Mouse (Mus musculus) kidney, adult 11 months (tissue): ENCODE measurements around the gene Pdcd1lg2.
A peak's percentile ranks its signal among the peaks of the same experiment; 100 is the strongest.

ENCODE experiments used
- DNase-seq: peaks from one replicate; pipeline ENCODE4 v3.0.0; 2022

Pdcd1lg2 gene

DNA sequence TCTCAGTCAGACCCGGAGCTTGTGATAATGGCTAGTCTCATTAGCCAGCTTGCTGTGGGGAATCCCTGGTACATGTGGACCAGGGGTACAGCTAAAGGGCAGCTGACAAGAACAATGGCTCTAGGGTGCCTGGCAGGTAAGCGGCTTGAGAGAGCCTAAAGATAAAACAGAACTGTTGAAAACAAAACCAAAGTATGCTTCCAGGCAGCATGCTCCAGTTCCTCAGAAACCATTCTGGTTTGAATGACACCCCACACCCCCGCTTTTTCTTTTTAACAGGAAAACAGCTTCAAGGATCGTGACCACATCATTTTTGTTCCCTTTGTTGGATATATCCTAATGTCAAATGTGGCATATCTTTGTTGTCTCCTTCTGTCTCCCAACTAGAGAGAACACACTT, at the start of gene Pdcd1lg2:
Gene Pdcd1lg2 (plus strand): TSS at position 301 of the 400 bp plus-strand sequence.
- DNase-seq: no peak

DNA sequence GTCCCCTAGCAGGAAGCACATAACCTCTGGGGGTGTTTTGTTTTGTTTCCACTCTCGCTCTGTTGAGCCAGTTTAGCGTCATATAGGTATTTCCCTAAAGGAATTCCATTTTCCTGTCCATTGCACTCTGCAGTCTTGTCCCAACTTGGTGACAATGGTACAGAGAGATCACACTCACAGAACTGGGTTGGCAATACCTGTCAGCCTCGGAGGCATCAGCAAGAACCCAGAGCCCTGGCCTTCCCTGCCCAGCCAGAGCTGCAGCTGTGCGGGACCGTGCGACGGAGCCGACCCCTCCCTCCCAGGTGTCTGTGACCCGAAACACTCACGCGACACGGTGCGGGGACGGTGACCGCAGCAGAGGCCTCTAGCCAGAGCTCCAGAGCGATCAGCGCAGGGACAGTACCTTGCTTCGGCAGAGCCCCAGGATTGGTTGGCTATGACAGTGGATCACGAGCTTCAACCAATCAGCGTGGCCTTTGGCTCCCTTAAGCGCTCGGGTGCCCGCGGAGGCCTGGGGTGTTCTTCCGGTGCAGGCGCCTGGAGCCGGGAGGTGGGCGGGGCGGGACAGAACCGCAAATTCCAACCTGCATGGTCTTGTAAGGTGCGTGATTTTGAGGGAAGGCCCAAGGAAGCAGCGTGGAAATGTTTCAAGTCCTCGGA, 49.1 kb upstream of the Pdcd1lg2 start:
- peak; percentile 92 for DNase-seq

GRCm38 (mm10) chr19:29362173-29362930, 48.4 kb upstream of the Pdcd1lg2 start:
- no peak for DNase-seq

DNA sequence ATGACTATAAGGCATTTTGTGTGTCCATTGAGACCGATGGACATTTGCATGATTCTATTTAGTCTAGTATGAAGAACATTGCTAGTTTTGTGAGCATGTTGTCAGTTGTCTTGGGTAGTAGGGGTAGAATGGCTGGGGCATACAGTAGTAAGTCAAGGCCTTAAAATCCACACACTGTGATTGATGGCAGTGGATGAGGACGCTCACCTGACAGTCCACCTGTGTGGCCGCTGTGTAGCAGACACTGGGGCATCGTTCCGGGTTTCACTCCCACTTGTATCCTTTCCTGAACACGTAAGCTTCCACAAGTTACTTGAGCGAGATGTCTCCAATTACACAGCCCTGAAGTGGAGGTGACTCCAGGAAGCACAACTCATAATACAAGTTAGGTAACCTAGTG, 47.2 kb upstream of the Pdcd1lg2 start:
- no peak for DNase-seq

- no peak for DNase-seq
Observed at GRCm38 (mm10) chr19:29364076-29364475, 46.6 kb upstream of the Pdcd1lg2 start.

GRCm38 (mm10) chr19:29365105-29365504, 45.6 kb upstream of the Pdcd1lg2 start:
- DNase-seq: no peak

DNA sequence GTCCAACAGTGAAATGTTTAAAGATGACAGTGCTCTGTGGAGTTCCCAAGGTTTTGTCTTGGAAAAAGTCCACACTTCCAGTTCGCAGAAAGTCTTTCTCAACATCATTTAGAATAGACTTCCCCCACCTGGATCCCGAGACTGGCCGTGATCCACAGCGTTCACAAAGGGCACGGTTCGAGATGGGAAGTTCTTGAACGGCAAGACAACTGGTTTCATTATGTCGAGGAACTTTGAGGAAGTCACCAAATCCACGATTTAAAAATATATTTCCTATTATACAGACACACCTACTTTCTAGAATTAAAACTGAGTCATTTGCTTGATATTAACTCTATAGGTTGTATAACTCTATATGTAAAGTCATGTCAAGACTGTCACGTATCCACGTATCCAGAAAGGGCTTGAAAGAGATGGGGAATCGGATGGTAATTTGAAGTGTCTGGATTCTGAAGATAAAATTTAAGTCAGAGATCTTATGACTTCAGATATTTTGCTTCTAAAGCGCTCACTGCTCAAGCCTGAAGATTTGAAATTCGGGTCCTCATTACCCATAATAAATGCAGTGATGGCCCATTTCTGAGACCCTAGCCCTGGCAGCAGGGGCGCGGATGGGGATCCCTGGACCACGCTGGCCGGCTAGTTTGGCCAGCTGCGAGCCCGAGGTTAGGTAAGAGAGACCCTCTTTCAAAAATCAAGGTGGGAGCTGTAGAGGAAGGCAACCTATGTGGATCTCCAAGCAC, 44.3 kb upstream of the Pdcd1lg2 start:
- no peak for DNase-seq

GRCm38 (mm10) chr19:29366969-29367622, 43.6 kb upstream of the Pdcd1lg2 start, which contains the start of the genes Plgrkt and Cd274:
Plgrkt (minus strand) TSS chr19:29367390.
Cd274 (plus strand) TSS chr19:29367455.
- peak; percentile 82 for DNase-seq

GRCm38 (mm10) chr19:29368041-29368440, 42.7 kb upstream of the Pdcd1lg2 start:
- DNase-seq: no peak

DNA sequence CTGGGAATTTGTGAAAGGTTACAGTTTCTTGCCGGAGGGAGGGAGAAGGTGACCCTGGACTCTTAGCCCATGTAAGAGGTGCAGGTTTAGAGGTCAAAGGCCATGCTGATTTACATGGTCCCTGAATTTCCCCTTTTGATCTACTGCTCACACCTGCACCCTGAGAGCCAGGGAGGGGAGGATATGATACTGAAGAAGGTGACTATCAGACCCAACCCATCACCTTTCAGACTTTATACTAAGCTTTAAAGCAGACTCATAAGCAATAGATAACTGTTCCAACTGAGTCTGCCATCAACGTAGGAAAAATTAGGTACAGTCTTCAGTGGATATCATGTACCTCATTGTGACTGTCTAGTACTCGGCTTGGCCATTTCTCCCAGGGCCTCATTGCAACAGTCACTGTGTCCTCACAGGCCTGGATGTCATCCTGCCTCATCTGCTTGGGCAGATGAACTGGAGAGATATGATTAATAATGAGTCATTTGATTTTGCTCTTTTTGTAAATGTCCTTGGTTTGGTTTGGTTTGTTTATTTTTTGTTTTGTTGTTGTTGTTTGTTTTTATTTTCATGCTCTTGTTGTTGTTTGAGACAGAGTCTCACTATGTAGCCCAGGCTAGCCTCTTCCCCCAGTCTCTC, 41.9 kb upstream of the Pdcd1lg2 start:
- no peak for DNase-seq

GRCm38 (mm10) chr19:29370112-29370511, 40.6 kb upstream of the Pdcd1lg2 start:
- DNase-seq: no peak

DNA sequence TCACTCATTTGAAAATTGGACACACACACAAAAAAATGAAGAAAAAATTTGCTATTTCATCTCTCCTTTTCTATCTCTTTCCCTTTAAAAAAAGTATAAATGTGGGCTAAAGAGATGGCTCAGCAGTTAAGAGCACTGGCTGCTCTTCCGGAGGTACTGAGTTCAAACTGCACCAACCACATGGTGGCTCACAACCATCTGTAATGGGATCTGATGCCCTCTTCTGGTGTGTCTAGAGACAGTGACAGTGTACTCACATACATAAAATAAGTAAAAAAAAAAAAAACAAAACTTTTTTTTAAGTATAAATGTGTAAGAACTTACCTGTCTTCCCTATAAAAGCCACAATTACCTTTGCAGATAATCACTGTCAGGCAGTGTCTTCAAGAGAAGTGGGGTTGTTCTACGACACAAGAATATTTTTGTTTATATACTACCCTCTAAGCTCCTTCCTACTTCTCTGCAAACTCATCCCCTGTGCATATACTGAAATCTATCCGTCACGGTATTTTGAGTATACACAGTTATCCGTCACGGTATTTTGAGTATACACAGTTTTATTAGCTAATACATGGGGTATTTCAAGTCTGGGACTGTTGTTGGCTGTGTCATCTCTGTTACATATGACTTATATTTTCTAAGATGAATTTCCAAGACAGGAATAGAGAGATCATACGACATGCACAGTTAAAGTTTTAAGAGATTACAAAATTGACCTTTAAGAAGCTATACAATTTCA, 40.0 kb upstream of the Pdcd1lg2 start:
- DNase-seq: no peak

DNA sequence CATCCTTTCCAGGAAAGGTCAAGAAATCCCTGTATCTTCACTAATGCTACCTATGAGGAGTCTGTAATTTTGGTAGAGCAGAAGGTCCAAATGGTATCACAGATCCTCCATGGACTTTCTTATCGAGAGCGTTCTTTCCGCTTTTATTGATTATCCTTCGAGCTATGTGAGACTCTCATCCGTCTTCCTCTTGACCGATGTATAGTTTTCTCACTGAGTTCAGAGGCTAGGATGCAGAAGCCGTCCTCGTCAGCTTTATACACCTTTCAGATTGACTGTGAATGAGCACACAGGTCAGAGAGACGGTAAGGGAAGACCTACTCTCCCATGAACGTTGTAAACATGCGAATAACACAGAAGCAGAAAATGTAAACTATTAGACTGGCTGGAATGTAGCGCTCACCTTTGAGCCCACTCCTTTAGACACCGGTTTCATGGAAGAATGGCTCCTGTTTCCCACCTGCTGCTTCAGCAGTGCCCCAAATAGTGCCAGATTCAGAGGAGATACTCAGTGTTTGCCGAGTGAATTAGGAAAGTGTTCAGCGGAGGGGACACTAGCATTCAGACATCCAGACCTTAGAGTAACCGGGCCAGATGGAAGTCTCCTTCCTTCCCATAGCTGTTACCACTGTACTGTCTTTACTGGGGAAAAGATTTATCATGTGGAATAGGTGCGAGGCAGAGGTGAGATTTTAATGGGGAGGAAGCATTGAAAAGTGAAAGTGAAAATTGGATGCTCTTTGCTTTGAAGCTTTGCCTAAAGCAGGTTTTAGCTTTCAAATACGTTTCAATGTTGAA, 39.2 kb upstream of the Pdcd1lg2 start:
- no peak for DNase-seq

DNA sequence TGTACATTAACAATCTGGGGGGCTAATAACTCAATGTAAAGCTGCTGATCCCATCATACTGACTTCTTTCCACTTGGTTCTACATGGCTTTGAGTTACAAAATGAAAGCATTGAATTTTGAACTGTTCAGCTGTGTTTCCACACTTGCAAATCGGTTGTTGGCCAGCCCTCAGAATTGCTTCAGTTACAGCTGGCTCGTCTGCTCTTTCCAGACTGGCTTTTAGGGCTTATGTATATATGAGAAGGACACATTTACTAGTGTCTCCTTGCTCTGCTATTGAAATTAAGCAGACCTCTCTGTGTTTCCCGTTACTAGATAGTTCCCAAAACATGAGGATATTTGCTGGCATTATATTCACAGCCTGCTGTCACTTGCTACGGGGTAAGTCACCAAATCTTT, 38.6 kb upstream of the Pdcd1lg2 start:
- no peak for DNase-seq

DNA sequence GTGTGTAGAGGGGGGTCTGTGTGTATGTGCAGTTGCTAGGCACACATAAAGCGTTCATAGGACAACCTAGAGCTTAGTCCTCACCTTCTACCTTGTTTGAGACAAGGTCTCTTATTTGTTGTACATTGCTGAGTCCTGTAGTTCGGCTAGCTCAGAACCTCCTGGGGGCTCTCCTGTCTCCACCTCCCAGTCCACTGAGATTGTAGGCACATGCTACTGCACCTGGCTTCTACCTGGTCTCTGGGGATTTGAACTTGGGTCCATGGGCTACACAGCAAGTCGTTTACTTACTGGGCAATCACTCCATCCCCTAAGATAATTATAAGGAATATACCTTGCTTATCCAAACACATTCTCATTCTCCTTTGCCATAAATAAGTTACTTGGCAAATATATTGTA, 38.1 kb upstream of the Pdcd1lg2 start:
- DNase-seq: no peak

DNA sequence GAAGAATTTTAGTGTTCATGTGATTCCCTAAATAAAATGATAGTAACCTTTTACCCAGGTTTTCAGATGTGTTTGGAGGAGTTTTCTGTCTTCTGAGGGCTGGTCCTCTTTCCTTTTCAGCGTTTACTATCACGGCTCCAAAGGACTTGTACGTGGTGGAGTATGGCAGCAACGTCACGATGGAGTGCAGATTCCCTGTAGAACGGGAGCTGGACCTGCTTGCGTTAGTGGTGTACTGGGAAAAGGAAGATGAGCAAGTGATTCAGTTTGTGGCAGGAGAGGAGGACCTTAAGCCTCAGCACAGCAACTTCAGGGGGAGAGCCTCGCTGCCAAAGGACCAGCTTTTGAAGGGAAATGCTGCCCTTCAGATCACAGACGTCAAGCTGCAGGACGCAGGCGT, 37.3 kb upstream of the Pdcd1lg2 start:
- no peak for DNase-seq

GRCm38 (mm10) chr19:29374947-29375346, 35.8 kb upstream of the Pdcd1lg2 start:
- no peak for DNase-seq

GRCm38 (mm10) chr19:29376382-29376781, 34.3 kb upstream of the Pdcd1lg2 start:
- DNase-seq: no peak

DNA sequence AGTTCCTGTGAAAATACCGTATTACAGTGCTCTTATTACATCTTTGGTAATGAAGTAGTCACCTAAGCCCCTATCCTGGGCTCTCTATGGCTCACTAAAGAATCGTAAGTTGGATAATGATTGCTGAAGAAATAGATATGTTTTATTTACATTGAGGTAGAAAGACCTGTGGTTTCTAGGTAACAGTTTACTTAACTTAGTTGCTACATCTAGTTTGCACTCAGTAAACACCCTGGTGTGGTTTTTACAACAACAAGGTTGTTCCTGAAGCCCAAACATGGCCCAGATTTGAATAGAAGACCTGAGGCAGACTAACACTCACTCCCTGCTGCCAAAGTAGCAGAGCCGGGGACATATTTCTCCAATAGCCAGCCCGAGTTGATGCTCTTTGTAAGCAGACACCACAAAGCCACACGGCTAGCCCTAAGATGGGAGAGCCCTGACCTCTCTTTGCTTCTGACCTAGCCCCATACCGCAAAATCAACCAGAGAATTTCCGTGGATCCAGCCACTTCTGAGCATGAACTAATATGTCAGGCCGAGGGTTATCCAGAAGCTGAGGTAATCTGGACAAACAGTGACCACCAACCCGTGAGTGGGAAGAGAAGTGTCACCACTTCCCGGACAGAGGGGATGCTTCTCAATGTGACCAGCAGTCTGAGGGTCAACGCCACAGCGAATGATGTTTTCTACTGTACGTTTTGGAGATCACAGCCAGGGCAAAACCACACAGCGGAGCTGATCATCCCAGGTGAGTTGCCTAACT, 30.7 kb upstream of the Pdcd1lg2 start:
- no peak for DNase-seq

- no peak for DNase-seq
Observed at GRCm38 (mm10) chr19:29383368-29383767, 27.4 kb upstream of the Pdcd1lg2 start.
